Comparison of ENCODE assay signal across 8 mouse cellular contexts in the genomic region with DNA sequence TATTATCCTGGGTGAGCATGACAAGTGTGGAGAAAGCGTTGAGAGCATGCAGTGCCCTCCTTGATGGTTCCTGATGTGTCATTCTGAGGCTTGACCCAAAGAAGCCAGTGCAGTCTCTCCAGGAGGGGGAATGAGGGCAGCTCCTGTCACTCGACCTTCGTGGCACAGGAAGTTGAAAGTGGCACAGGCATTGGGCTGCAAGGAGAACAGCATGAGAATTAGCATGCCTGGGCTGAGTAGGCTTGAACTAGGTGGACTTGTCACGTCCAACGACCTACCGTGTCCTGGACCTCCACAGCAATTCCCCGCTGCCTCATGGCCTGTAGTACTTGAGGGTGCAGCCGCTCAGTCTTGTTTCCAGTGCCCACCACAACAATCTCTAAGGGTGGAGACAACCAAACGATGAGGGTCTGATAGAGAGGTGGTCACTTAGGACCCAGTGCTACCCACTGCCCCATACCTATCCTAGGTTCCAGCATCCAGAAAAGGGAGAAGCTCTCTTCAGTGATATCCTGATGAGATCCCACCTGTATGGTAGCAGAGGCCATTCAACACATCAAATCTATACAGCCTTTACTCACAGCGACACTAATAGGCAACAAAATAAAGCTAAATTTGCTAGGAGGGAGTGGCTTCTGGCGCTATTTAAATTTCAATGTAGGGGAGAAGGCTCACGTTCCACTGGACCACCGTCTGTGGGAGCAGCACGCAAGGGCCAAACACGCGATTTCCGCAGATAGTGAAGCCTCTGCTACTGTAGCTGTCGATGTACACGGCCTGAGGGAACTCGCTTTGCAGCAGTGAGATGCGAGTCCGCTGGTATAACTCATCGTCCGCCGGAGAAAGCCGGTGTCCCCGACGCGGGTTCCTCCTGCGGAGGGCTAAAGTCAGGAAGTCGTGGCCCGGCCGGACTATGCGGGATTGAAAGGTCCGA. TPM values are rescaled to one million over a fixed set of nuclear protein-coding genes. Genes with fewer than 3 reads are reported as not detected.
DNase-seq lines count a peak whose midpoint lies in the region; ATAC-seq and TF ChIP-seq lines count a peak whose summit lies in the region.

No protein-coding gene starts in this region.

- H3K4me1 ChIP-seq in heart, embryonic 12.5 days (replicated peaks) = peaks cover 42% of the 10 kb centered on the region
- H3K4me1 ChIP-seq in ES-E14 (ENCODE audit: control insufficient read depth in 2 of 2, insufficient read depth in 2 of 2, low read length in 2 of 2, poor library complexity in 1 of 2) = peaks cover 6 to 11% of the 10 kb centered on the region in 2 experiments; a peak in 2 of 4 replicates
- peaks cover 59% of the 10 kb centered on the region for H3K4me1 ChIP-seq in forebrain, embryonic 12.5 days
- peaks cover 50% of the 10 kb centered on the region for H3K4me1 ChIP-seq in limb, embryonic 15.5 days
- H3K4me1 ChIP-seq in stomach, embryonic 14.5 days (ENCODE audit: control insufficient read depth, insufficient read depth, low read length) = peaks cover 27% of the 10 kb centered on the region

- no peaks in the 10 kb centered on the region for H3K9me3 ChIP-seq in heart, embryonic 12.5 days (replicated peaks)
- H3K9me3 ChIP-seq in ES-E14 (ENCODE audit: control insufficient read depth, insufficient read depth, low read depth, low read length) = no peaks in the 10 kb centered on the region
- no peaks in the 10 kb centered on the region for H3K9me3 ChIP-seq in forebrain, embryonic 12.5 days
- no peaks in the 10 kb centered on the region for H3K9me3 ChIP-seq in limb, embryonic 15.5 days
- no peaks in the 10 kb centered on the region for H3K9me3 ChIP-seq in stomach, embryonic 14.5 days (ENCODE audit: control insufficient read depth, low read depth, low read length)

- H3K36me3 ChIP-seq in heart, embryonic 12.5 days = peaks cover 51% of the 10 kb centered on the region
- peaks cover 47% of the 10 kb centered on the region for H3K36me3 ChIP-seq in ES-E14 (ENCODE audit: control insufficient read depth, insufficient read depth, low read length, poor library complexity, severe bottlenecking)
- peaks cover 53% of the 10 kb centered on the region for H3K36me3 ChIP-seq in forebrain, embryonic 12.5 days (replicated peaks)
- peaks cover 44% of the 10 kb centered on the region for H3K36me3 ChIP-seq in limb, embryonic 15.5 days
- H3K36me3 ChIP-seq in stomach, embryonic 14.5 days (ENCODE audit: control insufficient read depth, insufficient read depth, low read length) = peaks cover 36% of the 10 kb centered on the region

- peak overlapping the region; percentile 94 for H3K27ac ChIP-seq in heart, embryonic 12.5 days (ENCODE audit: poor library complexity, severe bottlenecking)
- peak overlapping the region; percentile 67 for H3K27ac ChIP-seq in ES-E14 (ENCODE audit: insufficient read depth, low read depth, low read length, poor library complexity, severe bottlenecking)
- peak overlapping the region; percentile 97 for H3K27ac ChIP-seq in forebrain, embryonic 12.5 days
- peak overlapping the region; percentile 96 for H3K27ac ChIP-seq in limb, embryonic 15.5 days
- H3K27ac ChIP-seq in stomach, embryonic 14.5 days (ENCODE audit: low read length) = peak overlapping the region; percentile 93

- no peaks in the 10 kb centered on the region for H3K27me3 ChIP-seq in heart, embryonic 12.5 days (replicated peaks)
- no peaks in the 10 kb centered on the region for H3K27me3 ChIP-seq in forebrain, embryonic 12.5 days
- H3K27me3 ChIP-seq in limb, embryonic 15.5 days = no peaks in the 10 kb centered on the region
- no peaks in the 10 kb centered on the region for H3K27me3 ChIP-seq in stomach, embryonic 14.5 days (ENCODE audit: control insufficient read depth, insufficient read depth, low read length)

- 10% methylated on average over 35 of the region's 35 CpGs for WGBS in heart, embryonic 12.5 days
- WGBS in forebrain, embryonic 12.5 days = 12% methylated on average over 35 of the region's 35 CpGs
- 13% methylated on average over 35 of the region's 35 CpGs for WGBS in limb, embryonic 15.5 days
- 12% methylated on average over 35 of the region's 35 CpGs for WGBS in stomach, embryonic 14.5 days

- in situ Hi-C loops in ES-E14 (cut with MboI; ENCODE audit: low sequenced_read_pairs in 2 of 2, unreplicated experiment in 2 of 2) = no loop called here

- no peak for ATAC-seq in heart, embryonic 12.5 days (ENCODE audit: insufficient number of reproducible peaks, low FRiP score)
- ATAC-seq in forebrain, embryonic 12.5 days (ENCODE audit: low FRiP score) = no peak; the same call in 1 of the 2 replicates
- no peak for ATAC-seq in limb, embryonic 15.5 days (ENCODE audit: insufficient number of reproducible peaks, low FRiP score, low TSS enrichment, low read depth)
- no peak for ATAC-seq in stomach, embryonic 14.5 days (ENCODE audit: insufficient number of reproducible peaks, insufficient read depth, low FRiP score, low read depth)

- no peak for DNase-seq in heart, adult 8-10 months (ENCODE audit: low spot score)
- DNase-seq in ES-E14 (ENCODE audit: low read depth, low spot score) = no peak
- no peak for DNase-seq in spleen, adult 12 weeks (ENCODE audit: low spot score)
- DNase-seq in spleen, postnatal 14 days (ENCODE audit: low spot score in 2 of 2) = no peak

- peak overlapping the region; percentile 69 for H3K4me3 ChIP-seq in heart, embryonic 12.5 days
- H3K4me3 ChIP-seq in ES-E14 (ENCODE audit: insufficient read depth in 1 of 2, low read depth in 1 of 2, low read length in 2 of 2, poor library complexity in 1 of 2, severe bottlenecking in 1 of 2) = peak overlapping the region; percentile 73 to 82
- peak overlapping the region; percentile 61 for H3K4me3 ChIP-seq in forebrain, embryonic 12.5 days (replicated peaks)
- H3K4me3 ChIP-seq in limb, embryonic 15.5 days = peak overlapping the region; percentile 74
- H3K4me3 ChIP-seq in stomach, embryonic 14.5 days (ENCODE audit: low read depth, low read length) = peak overlapping the region; percentile 68

- H3K9ac ChIP-seq in heart, embryonic 12.5 days = peak overlapping the region; percentile 82
- H3K9ac ChIP-seq in ES-E14 (ENCODE audit: insufficient read depth, low read depth, low read length, poor library complexity, severe bottlenecking) = peak overlapping the region; percentile 83
- H3K9ac ChIP-seq in forebrain, embryonic 12.5 days = peak overlapping the region; percentile 68
- H3K9ac ChIP-seq in limb, embryonic 15.5 days = peak overlapping the region; percentile 77
- peak overlapping the region; percentile 76 for H3K9ac ChIP-seq in stomach, embryonic 14.5 days (replicated peaks; ENCODE audit: low read depth, low read length)

- peak overlapping the region; percentile 97 for H3K4me2 ChIP-seq in heart, embryonic 12.5 days
- peak overlapping the region; percentile 98 for H3K4me2 ChIP-seq in forebrain, embryonic 12.5 days
- peak overlapping the region; percentile 98 for H3K4me2 ChIP-seq in limb, embryonic 15.5 days
- peak overlapping the region; percentile 98 for H3K4me2 ChIP-seq in stomach, embryonic 14.5 days (replicated peaks; ENCODE audit: low read depth, low read length)

TF ChIP-seq in ES-E14, 5 proteins besides CTCF, POLR2A, EP300 and RAD21:
- TF ChIP-seq MAFK (IDR thresholded peaks at IDR 0.05; ENCODE audit: insufficient read depth, low read depth, low read length) = no peak

RNA-seq across cellular contexts. Expression of a gene that starts 1.1 kb away (rescaled TPM):
- polyA plus RNA-seq in heart, embryonic 12.5 days (2016; fragmentation: Nextera tagmentation; extraction: Ambion mirVana) = 49.9 and 55.5 TPM in 2 replicates
- 10 to 100 TPM; 78.5 to 86.3 (median 81.1) TPM for total RNA-seq in heart, adult 8-10 months (2022)
- total RNA-seq in ES-E14 (2012; rRNA removed) = 36.6 and 57.3 TPM in 2 replicates
- 54.5 and 58.3 TPM in 2 replicates for polyA plus RNA-seq in forebrain, embryonic 12.5 days (2016; fragmentation: Nextera tagmentation; extraction: Ambion mirVana)
- polyA plus RNA-seq in limb, embryonic 15.5 days (2015; fragmentation: Nextera tagmentation; extraction: Ambion mirVana) = 33.6 and 40.4 TPM in 2 replicates
- 40.7 and 45.2 TPM in 2 replicates for polyA plus RNA-seq in stomach, embryonic 14.5 days (2014; fragmentation: Nextera tagmentation; extraction: Ambion mirVana)

RNA-seq across cellular contexts. Expression of a gene that starts 3.5 kb away (rescaled TPM):
- 89.4 and 91.4 TPM in 2 replicates for polyA plus RNA-seq in heart, embryonic 12.5 days (2016; fragmentation: Nextera tagmentation; extraction: Ambion mirVana)
- total RNA-seq in heart, adult 8-10 months (2022) = 10 to 100 TPM; 16.9 to 26.8 (median 24.1) TPM
- total RNA-seq in ES-E14 (2012; rRNA removed) = 112 and 209 TPM in 2 replicates
- 225 and 235 TPM in 2 replicates for polyA plus RNA-seq in forebrain, embryonic 12.5 days (2016; fragmentation: Nextera tagmentation; extraction: Ambion mirVana)
- polyA plus RNA-seq in limb, embryonic 15.5 days (2015; fragmentation: Nextera tagmentation; extraction: Ambion mirVana) = 109 and 122 TPM in 2 replicates
- polyA plus RNA-seq in stomach, embryonic 14.5 days (2014; fragmentation: Nextera tagmentation; extraction: Ambion mirVana) = 114 and 135 TPM in 2 replicates

RNA-seq across cellular contexts. Expression of a gene that starts 6.1 kb away (rescaled TPM):
- 105 and 115 TPM in 2 replicates for polyA plus RNA-seq in heart, embryonic 12.5 days (2016; fragmentation: Nextera tagmentation; extraction: Ambion mirVana)
- 10 to 100 TPM; 44.3 to 53.5 (median 47.9) TPM for total RNA-seq in heart, adult 8-10 months (2022)
- total RNA-seq in ES-E14 (2012; rRNA removed) = 344 and 404 TPM in 2 replicates
- 149 and 159 TPM in 2 replicates for polyA plus RNA-seq in forebrain, embryonic 12.5 days (2016; fragmentation: Nextera tagmentation; extraction: Ambion mirVana)
- 151 and 157 TPM in 2 replicates for polyA plus RNA-seq in limb, embryonic 15.5 days (2015; fragmentation: Nextera tagmentation; extraction: Ambion mirVana)
- 193 and 198 TPM in 2 replicates for polyA plus RNA-seq in stomach, embryonic 14.5 days (2014; fragmentation: Nextera tagmentation; extraction: Ambion mirVana)

RNA-seq across cellular contexts. Expression of a gene that starts 12.4 kb away (rescaled TPM):
- 79.4 and 80.8 TPM in 2 replicates for polyA plus RNA-seq in heart, embryonic 12.5 days (2016; fragmentation: Nextera tagmentation; extraction: Ambion mirVana)
- total RNA-seq in heart, adult 8-10 months (2022) = 10 to 100 TPM; 12.9 to 18.1 (median 17.0) TPM
- total RNA-seq in ES-E14 (2012; rRNA removed) = 56.9 and 78.8 TPM in 2 replicates
- polyA plus RNA-seq in forebrain, embryonic 12.5 days (2016; fragmentation: Nextera tagmentation; extraction: Ambion mirVana) = 254 and 285 TPM in 2 replicates
- 89.6 and 95.0 TPM in 2 replicates for polyA plus RNA-seq in limb, embryonic 15.5 days (2015; fragmentation: Nextera tagmentation; extraction: Ambion mirVana)
- 85.0 and 88.4 TPM in 2 replicates for polyA plus RNA-seq in stomach, embryonic 14.5 days (2014; fragmentation: Nextera tagmentation; extraction: Ambion mirVana)

RNA-seq across cellular contexts. Expression of a gene that starts 31.3 kb away (rescaled TPM):
- 18.9 and 21.2 TPM in 2 replicates for polyA plus RNA-seq in heart, embryonic 12.5 days (2016; fragmentation: Nextera tagmentation; extraction: Ambion mirVana)
- 10 to 100 TPM; 13.0 to 23.5 (median 14.6) TPM for total RNA-seq in heart, adult 8-10 months (2022)
- 13.7 and 18.1 TPM in 2 replicates for total RNA-seq in ES-E14 (2012; rRNA removed)
- 16.2 and 18.4 TPM in 2 replicates for polyA plus RNA-seq in forebrain, embryonic 12.5 days (2016; fragmentation: Nextera tagmentation; extraction: Ambion mirVana)
- polyA plus RNA-seq in limb, embryonic 15.5 days (2015; fragmentation: Nextera tagmentation; extraction: Ambion mirVana) = 8.8 and 10.8 TPM in 2 replicates
- 6.1 and 6.2 TPM in 2 replicates for polyA plus RNA-seq in stomach, embryonic 14.5 days (2014; fragmentation: Nextera tagmentation; extraction: Ambion mirVana)
